Mouse (Mus musculus): ENCODE measurements at regions not wholly inside any gene's neighbourhood (a gene's known extent, or its start where the extent isn't known, plus 50 kb on each side); places are given as distances from the start of the nearest gene placed in this dataset.
A peak's percentile ranks its signal among the peaks of the same experiment; 100 is the strongest.

- Histone ChIP-seq H3K9ac (replicated peaks; ENCODE audit: low read length) (no peak overlapping the region), H3K9me3 (ENCODE audit: low read length) (no peaks in the 10 kb centered on the region), H3K27me3 (ENCODE audit: insufficient read depth, low read length) (peaks cover 12% of the 10 kb centered on the region; the same call in 1 of the 2 replicates), H3K4me2 (replicated peaks; ENCODE audit: low read depth, low read length) (peak overlapping the region; percentile 19), H3K36me3 (ENCODE audit: insufficient read depth, low read length) (no peaks in the 10 kb centered on the region), H3K4me1 (ENCODE audit: insufficient read depth, low read length) (peaks cover 3% of the 10 kb centered on the region; the same call in 1 of the 2 replicates), H3K4me3 (ENCODE audit: low read length) (no peak overlapping the region), H3K27ac (ENCODE audit: low read length) (no peak overlapping the region)
- no peak for ATAC-seq (ENCODE audit: low FRiP score, low TSS enrichment)
- 32% methylated on average over 17 of the region's 17 CpGs for WGBS
Observed at GRCm38 (mm10) chr11:111536040-111536836, 470.3 kb downstream of the Kcnj2 start.

DNA sequence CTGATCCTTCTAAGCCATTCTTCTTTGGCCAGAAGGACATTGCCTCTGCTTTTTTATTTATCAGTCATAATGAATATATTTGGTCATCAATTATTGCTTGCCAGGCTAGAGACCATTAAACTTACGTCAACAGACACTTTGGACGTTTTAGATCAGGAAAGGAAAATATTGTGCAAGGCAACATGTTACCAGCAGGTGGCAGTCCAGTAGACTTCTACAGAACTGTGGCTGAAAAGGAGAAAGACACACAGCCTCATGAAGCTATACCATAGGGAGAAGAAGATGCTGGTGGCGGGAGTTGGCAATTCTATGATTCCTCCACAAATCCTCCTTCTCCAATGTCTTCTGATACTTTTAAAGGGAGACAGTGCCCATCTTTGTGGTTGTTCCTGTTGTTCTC is 471.7 kb downstream of the Kcnj2 start:
- no peak for ATAC-seq (ENCODE audit: low FRiP score, low TSS enrichment)
- Histone ChIP-seq H3K36me3 (ENCODE audit: insufficient read depth, low read length) (no peaks in the 10 kb centered on the region), H3K27me3 (ENCODE audit: insufficient read depth, low read length) (peaks cover 12% of the 10 kb centered on the region; the same call in 1 of the 2 replicates), H3K27ac (ENCODE audit: low read length) (no peak overlapping the region), H3K4me2 (replicated peaks; ENCODE audit: low read depth, low read length) (no peak overlapping the region), H3K9ac (replicated peaks; ENCODE audit: low read length) (no peak overlapping the region), H3K4me1 (ENCODE audit: insufficient read depth, low read length) (peaks cover 7% of the 10 kb centered on the region; the same call in 1 of the 2 replicates), H3K4me3 (ENCODE audit: low read length) (no peak overlapping the region), H3K9me3 (ENCODE audit: low read length) (no peaks in the 10 kb centered on the region)
- 15% methylated on average over 3 of the region's 3 CpGs for WGBS

DNA sequence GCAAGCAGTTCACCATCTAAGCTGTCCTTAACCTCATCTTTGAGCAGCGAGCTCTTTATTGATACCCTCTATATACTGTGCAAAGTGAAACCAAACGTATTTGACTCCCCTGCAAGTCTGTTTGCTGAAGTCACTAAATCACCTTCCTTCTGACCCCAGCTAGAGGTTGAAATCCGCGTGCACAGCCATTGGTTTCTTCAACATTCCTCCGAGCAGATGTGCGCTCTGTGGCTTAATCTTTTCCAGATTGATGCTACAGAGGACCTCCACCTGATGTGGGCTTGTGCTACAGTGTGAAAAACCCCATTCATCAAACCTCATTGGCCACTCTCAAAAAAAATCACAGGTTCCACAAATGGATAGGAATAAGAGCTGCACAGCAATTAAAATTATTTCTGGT is 474.0 kb downstream of the Kcnj2 start:
- no peak overlapping the region for H3K4me2 ChIP-seq (replicated peaks; ENCODE audit: low read depth, low read length)
- H3K4me1 ChIP-seq (ENCODE audit: insufficient read depth, low read length) = peaks cover 7% of the 10 kb centered on the region; the same call in 1 of the 2 replicates
- H3K27me3 ChIP-seq (ENCODE audit: insufficient read depth, low read length) = peaks cover 12% of the 10 kb centered on the region; the same call in 1 of the 2 replicates
- H3K4me3 ChIP-seq (ENCODE audit: low read length) = no peak overlapping the region
- H3K27ac ChIP-seq (ENCODE audit: low read length) = no peak overlapping the region
- H3K9me3 ChIP-seq (ENCODE audit: low read length) = no peaks in the 10 kb centered on the region
- H3K9ac ChIP-seq (replicated peaks; ENCODE audit: low read length) = no peak overlapping the region
- no peak for ATAC-seq (ENCODE audit: low FRiP score, low TSS enrichment)
- 46% methylated on average over 6 of the region's 6 CpGs for WGBS
- no peaks in the 10 kb centered on the region for H3K36me3 ChIP-seq (ENCODE audit: insufficient read depth, low read length)

DNA sequence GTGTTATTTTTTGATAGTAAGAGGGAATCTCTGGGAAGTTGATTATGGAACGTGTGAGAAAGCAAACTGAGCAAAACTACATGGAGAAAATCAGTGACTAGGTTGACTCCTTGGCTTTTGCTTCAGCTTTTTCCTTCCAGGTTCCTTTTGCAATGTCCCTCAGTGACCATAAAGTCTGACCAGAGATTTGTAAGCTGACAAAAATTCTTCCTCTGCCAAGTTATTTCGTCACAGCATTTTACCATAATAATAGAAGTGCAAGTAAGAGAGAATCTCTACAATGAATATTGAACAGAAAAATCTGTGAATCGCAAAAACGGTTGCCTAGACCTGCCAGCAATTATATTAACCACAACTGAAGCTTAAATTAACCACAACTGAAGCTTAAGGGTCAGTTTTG is 479.3 kb downstream of the Kcnj2 start:
- H3K27me3 ChIP-seq (ENCODE audit: insufficient read depth, low read length) = no peaks in the 10 kb centered on the region
- H3K36me3 ChIP-seq (ENCODE audit: insufficient read depth, low read length) = no peaks in the 10 kb centered on the region
- ATAC-seq (ENCODE audit: low FRiP score, low TSS enrichment) = no peak
- no peak overlapping the region for H3K9ac ChIP-seq (replicated peaks; ENCODE audit: low read length)
- H3K9me3 ChIP-seq (ENCODE audit: low read length) = no peaks in the 10 kb centered on the region
- H3K27ac ChIP-seq (ENCODE audit: low read length) = no peak overlapping the region
- 88% methylated on average over 4 of the region's 4 CpGs for WGBS
- H3K4me2 ChIP-seq (replicated peaks; ENCODE audit: low read depth, low read length) = no peak overlapping the region
- no peak overlapping the region for H3K4me3 ChIP-seq (ENCODE audit: low read length)
- peaks cover 7% of the 10 kb centered on the region; the same call in 1 of the 2 replicates for H3K4me1 ChIP-seq (ENCODE audit: insufficient read depth, low read length)

DNA sequence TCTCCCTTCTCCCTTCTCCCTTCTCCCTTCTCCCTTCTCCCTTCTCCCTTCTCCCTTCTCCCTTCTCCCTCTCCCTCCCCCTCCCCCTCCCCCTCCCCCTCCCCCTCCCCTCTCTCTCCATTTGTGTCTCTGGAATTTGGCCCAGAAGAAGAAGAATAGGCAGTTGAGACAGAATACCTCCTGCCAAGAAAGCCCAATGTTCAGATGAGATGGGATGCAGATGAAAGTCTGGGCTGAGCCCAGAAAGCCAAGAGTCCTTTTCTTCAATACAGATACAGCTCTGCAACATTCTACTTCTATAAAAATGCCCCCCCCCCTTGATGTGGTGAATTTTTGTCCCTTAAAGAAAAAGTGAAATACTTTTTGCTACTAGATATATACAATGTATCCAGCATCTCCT is 489.2 kb downstream of the Kcnj2 start:
- H3K9ac ChIP-seq (replicated peaks; ENCODE audit: low read length) = no peak overlapping the region
- H3K27ac ChIP-seq (ENCODE audit: low read length) = no peak overlapping the region
- ATAC-seq (ENCODE audit: low FRiP score, low TSS enrichment) = no peak
- no peak overlapping the region for H3K4me2 ChIP-seq (replicated peaks; ENCODE audit: low read depth, low read length)
- H3K9me3 ChIP-seq (ENCODE audit: low read length) = no peaks in the 10 kb centered on the region
- H3K4me1 ChIP-seq (ENCODE audit: insufficient read depth, low read length) = no peaks in the 10 kb centered on the region
- no peak overlapping the region for H3K4me3 ChIP-seq (ENCODE audit: low read length)
- H3K27me3 ChIP-seq (ENCODE audit: insufficient read depth, low read length) = no peaks in the 10 kb centered on the region
- no peaks in the 10 kb centered on the region for H3K36me3 ChIP-seq (ENCODE audit: insufficient read depth, low read length)

GRCm38 (mm10) chr11:111555615-111556014 is 489.7 kb downstream of the Kcnj2 start:
- no peak overlapping the region for H3K9ac ChIP-seq (replicated peaks; ENCODE audit: low read length)
- H3K4me3 ChIP-seq (ENCODE audit: low read length) = no peak overlapping the region
- no peak for ATAC-seq (ENCODE audit: low FRiP score, low TSS enrichment)
- no peaks in the 10 kb centered on the region for H3K36me3 ChIP-seq (ENCODE audit: insufficient read depth, low read length)
- no peaks in the 10 kb centered on the region for H3K4me1 ChIP-seq (ENCODE audit: insufficient read depth, low read length)
- 87% methylated on average over 6 of the region's 6 CpGs for WGBS
- no peaks in the 10 kb centered on the region for H3K9me3 ChIP-seq (ENCODE audit: low read length)
- H3K27me3 ChIP-seq (ENCODE audit: insufficient read depth, low read length) = no peaks in the 10 kb centered on the region
- no peak overlapping the region for H3K4me2 ChIP-seq (replicated peaks; ENCODE audit: low read depth, low read length)
- no peak overlapping the region for H3K27ac ChIP-seq (ENCODE audit: low read length)

- WGBS = 50% methylated on average over 9 of the region's 9 CpGs
- no peak overlapping the region for H3K4me2 ChIP-seq (replicated peaks; ENCODE audit: low read depth, low read length)
- H3K9ac ChIP-seq (replicated peaks; ENCODE audit: low read length) = no peak overlapping the region
- no peaks in the 10 kb centered on the region for H3K4me1 ChIP-seq (ENCODE audit: insufficient read depth, low read length)
- no peak overlapping the region for H3K4me3 ChIP-seq (ENCODE audit: low read length)
- no peaks in the 10 kb centered on the region for H3K27me3 ChIP-seq (ENCODE audit: insufficient read depth, low read length)
- ATAC-seq (ENCODE audit: low FRiP score, low TSS enrichment) = no peak
- no peak overlapping the region for H3K27ac ChIP-seq (ENCODE audit: low read length)
- no peaks in the 10 kb centered on the region for H3K9me3 ChIP-seq (ENCODE audit: low read length)
- no peaks in the 10 kb centered on the region for H3K36me3 ChIP-seq (ENCODE audit: insufficient read depth, low read length)
Observed at GRCm38 (mm10) chr11:111558302-111559140, 492.6 kb downstream of the Kcnj2 start.

DNA sequence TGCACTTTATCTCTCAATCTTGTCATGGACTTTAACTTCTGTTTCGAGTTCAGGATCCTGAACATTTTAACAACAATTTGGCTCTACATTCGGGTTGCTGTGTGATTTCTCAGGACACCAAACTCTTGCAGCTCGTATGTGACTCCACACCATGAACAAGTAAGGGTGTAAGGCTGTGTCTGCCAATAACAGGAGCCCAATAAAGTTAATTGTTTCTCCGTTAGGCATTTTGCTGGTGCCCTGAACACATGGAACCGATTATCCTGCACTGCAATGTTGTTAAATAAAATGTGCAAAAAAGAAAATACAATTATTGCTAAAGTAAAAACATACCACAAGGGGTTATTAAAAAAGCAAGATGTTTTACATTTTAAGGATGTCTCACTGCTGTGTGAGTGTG is 497.2 kb downstream of the Kcnj2 start:
- no peaks in the 10 kb centered on the region for H3K9me3 ChIP-seq (ENCODE audit: low read length)
- 31% methylated on average over 5 of the region's 5 CpGs for WGBS
- no peak overlapping the region for H3K9ac ChIP-seq (replicated peaks; ENCODE audit: low read length)
- no peak overlapping the region for H3K4me2 ChIP-seq (replicated peaks; ENCODE audit: low read depth, low read length)
- no peaks in the 10 kb centered on the region for H3K27me3 ChIP-seq (ENCODE audit: insufficient read depth, low read length)
- ATAC-seq (ENCODE audit: low FRiP score, low TSS enrichment) = no peak
- H3K4me3 ChIP-seq (ENCODE audit: low read length) = no peak overlapping the region
- no peak overlapping the region for H3K27ac ChIP-seq (ENCODE audit: low read length)
- H3K36me3 ChIP-seq (ENCODE audit: insufficient read depth, low read length) = no peaks in the 10 kb centered on the region
- H3K4me1 ChIP-seq (ENCODE audit: insufficient read depth, low read length) = no peaks in the 10 kb centered on the region

DNA sequence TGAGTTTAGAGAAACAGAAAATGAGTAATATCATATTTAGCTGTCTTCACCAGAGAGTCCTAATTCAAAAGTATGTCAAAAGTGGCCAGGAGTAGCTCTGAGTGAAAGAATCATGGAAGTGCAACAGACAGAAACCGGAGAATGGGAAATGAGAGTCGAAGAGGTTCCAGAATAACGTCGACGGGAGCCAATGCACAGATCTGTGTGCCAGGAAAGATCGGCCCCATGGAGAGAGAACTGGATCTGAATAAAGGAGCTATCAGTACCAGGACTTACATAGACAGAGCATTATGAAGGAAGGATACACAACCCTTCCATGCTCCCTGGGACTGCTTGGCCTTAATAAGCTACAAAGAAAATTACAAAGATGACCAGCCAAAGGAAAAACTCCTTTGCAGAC is 502.1 kb downstream of the Kcnj2 start:
- H3K27me3 ChIP-seq (ENCODE audit: insufficient read depth, low read length) = no peaks in the 10 kb centered on the region
- no peaks in the 10 kb centered on the region for H3K36me3 ChIP-seq (ENCODE audit: insufficient read depth, low read length)
- H3K4me1 ChIP-seq (ENCODE audit: insufficient read depth, low read length) = no peaks in the 10 kb centered on the region
- WGBS = 87% methylated on average over 6 of the region's 6 CpGs
- no peaks in the 10 kb centered on the region for H3K9me3 ChIP-seq (ENCODE audit: low read length)
- ATAC-seq (ENCODE audit: low FRiP score, low TSS enrichment) = no peak
- H3K4me2 ChIP-seq (replicated peaks; ENCODE audit: low read depth, low read length) = no peak overlapping the region
- H3K27ac ChIP-seq (ENCODE audit: low read length) = no peak overlapping the region
- no peak overlapping the region for H3K9ac ChIP-seq (replicated peaks; ENCODE audit: low read length)
- H3K4me3 ChIP-seq (ENCODE audit: low read length) = no peak overlapping the region

GRCm38 (mm10) chr11:111568876-111569275 is 502.9 kb downstream of the Kcnj2 start:
- Histone ChIP-seq H3K9me3 (ENCODE audit: low read length) (0 out of 2 replicates have a peak, but pooled peaks cover 2% of the 10 kb centered on the region), H3K4me2 (replicated peaks; ENCODE audit: low read depth, low read length) (no peak overlapping the region), H3K36me3 (ENCODE audit: insufficient read depth, low read length) (no peaks in the 10 kb centered on the region), H3K27me3 (ENCODE audit: insufficient read depth, low read length) (no peaks in the 10 kb centered on the region), H3K4me1 (ENCODE audit: insufficient read depth, low read length) (no peaks in the 10 kb centered on the region), H3K27ac (ENCODE audit: low read length) (no peak overlapping the region), H3K9ac (replicated peaks; ENCODE audit: low read length) (no peak overlapping the region), H3K4me3 (ENCODE audit: low read length) (no peak overlapping the region)
- WGBS = 82% methylated on average over 9 of the region's 9 CpGs
- no peak for ATAC-seq (ENCODE audit: low FRiP score, low TSS enrichment)
